Mouse (Mus musculus) frontal cortex, postnatal 10 days (tissue): ENCODE measurements around the gene Gm49721.
"Not testable (repeated sequence)": the region's sequence is repeated elsewhere in the genome, so short reads cannot be mapped to it uniquely, and the experiment has no call there.

Source experiments
- DNase-seq, 2 experiments: peaks; one replicate each; pipeline ENCODE4 v3.0.0; 2022; ENCODE audit warnings: low spot score in 2 of 2, mixed read lengths in 1 of 2

Gene Gm49721

GRCm38 (mm10) chr17:7075519-7075918 is 96.8 kb downstream of the Gm49721 start:
- DNase-seq, result not testable (repeated sequence)

- peak in 1 of 2 experiments; percentile 36 for DNase-seq
These were observed 100.9 kb downstream of the Gm49721 start for GRCm38 (mm10) chr17:7079558-7079957.

- not testable (repeated sequence) for DNase-seq
These were observed 105.8 kb downstream of the Gm49721 start for GRCm38 (mm10) chr17:7084523-7084922.

- DNase-seq, result not testable (repeated sequence)
These were observed 106.9 kb downstream of the Gm49721 start for GRCm38 (mm10) chr17:7085469-7086168.

- not testable (repeated sequence) for DNase-seq
These were observed 108.1 kb downstream of the Gm49721 start for GRCm38 (mm10) chr17:7086836-7087235.
